Mouse (Mus musculus) myocyte (in vitro differentiated cells): ENCODE results near the gene Mcfd2.

Experiments used
- CEBPB ChIP-seq: IDR thresholded peaks from 2 replicates; pipeline ENCODE4 v1.6.1; 2011; ENCODE audit warnings: mild to moderate bottlenecking, moderate library complexity; ENCODE audit not compliant: poor library complexity, insufficient read depth, severe bottlenecking
- MAX ChIP-seq: IDR thresholded peaks from one replicate; pipeline ENCODE4 v1.6.1; 2011; ENCODE audit warnings: low read depth, mild to moderate bottlenecking, control low read depth
- MYOD1 ChIP-seq, 3 experiments: IDR thresholded peaks; one replicate each; pipeline ENCODE4 v1.6.1; 2011; ENCODE audit warnings: control low read depth in 2 of 3, low read depth in 2 of 3, mild to moderate bottlenecking in 2 of 3, moderate library complexity in 1 of 3; ENCODE audit not compliant: insufficient read length in 2 of 3, control insufficient read depth in 1 of 3
- MYOG ChIP-seq, 3 experiments: IDR thresholded peaks; one replicate each; pipeline ENCODE4 v1.6.1; 2011; ENCODE audit warnings: control low read depth in 2 of 3, low read depth in 2 of 3, mild to moderate bottlenecking in 2 of 3; ENCODE audit not compliant: insufficient read length in 2 of 3, control insufficient read depth in 1 of 3, insufficient read depth in 1 of 3
- POLR2A ChIP-seq: IDR thresholded peaks from one replicate; pipeline ENCODE4 v1.6.1; 2011; ENCODE audit warnings: low read depth, mild to moderate bottlenecking, control low read depth, moderate library complexity; ENCODE audit not compliant: insufficient read length
- POLR2AphosphoS2 ChIP-seq: IDR thresholded peaks from one replicate; pipeline ENCODE4 v1.6.1; 2011; ENCODE audit warnings: low read depth, control low read depth; ENCODE audit not compliant: insufficient read length
- TCF12 ChIP-seq: IDR thresholded peaks from one replicate; pipeline ENCODE4 v1.6.1; 2011; ENCODE audit warnings: mild to moderate bottlenecking, control low read depth; ENCODE audit not compliant: poor library complexity, insufficient read depth, severe bottlenecking

- TF ChIP-seq TCF12 (no peak), POLR2A (no peak), MYOD1 (IDR thresholded peaks at IDR 0.05; ENCODE audit: control insufficient read depth in 1 of 3, insufficient read length in 2 of 3, low read depth in 2 of 3) (no peak), POLR2AphosphoS2 (no peak), CEBPB (no peak), MAX (no peak), MYOG (IDR thresholded peaks at IDR 0.05; ENCODE audit: control insufficient read depth in 1 of 3, insufficient read depth in 1 of 3, insufficient read length in 2 of 3, low read depth in 2 of 3) (no peak)
Measured at GRCm38 (mm10) chr17:87304151-87304894, 38.6 kb upstream of the Mcfd2 start.
